Mouse (Mus musculus): Measurements from ENCODE around the gene Pdcd11.

DNA sequence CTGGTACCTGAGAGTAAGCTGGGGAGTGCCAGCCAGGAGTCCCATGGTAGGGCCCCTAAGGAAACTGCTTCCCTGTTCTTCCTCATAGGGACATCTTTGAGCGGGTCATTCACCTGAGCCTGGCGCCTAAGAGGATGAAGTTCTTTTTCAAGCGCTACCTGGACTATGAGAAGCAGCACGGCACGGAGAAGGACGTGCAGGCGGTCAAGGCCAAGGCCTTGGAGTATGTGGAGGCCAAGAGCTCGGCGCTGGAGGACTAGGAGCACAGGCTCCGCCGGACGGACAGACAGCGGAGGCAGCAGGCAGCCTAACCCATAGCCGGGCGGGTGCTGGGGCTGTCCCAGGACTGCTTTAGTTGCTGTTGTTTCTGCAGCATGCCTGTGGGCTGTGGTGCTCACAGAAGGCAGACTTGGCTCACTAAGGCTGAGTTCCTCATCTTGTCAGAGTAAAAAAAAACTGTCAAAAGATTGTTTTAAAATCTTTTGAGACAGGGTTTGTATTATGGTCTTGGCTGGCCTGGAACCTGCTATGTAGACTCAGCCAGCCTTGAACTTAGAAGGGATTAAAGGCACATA, 40.1 kb downstream of the Pdcd11 start:
- TF ChIP-seq CTCF (IDR thresholded peaks at IDR 0.05; ENCODE audit: low read depth) (no peak), EP300 (IDR thresholded peaks at IDR 0.05; ENCODE audit: low read depth) (no peak)

Measured in heart, postnatal 0 days (tissue).